Mouse (Mus musculus) midbrain, embryonic 15.5 days (tissue): Measurements from ENCODE around the gene Twist1. TPM values are rescaled to one million over a fixed set of nuclear protein-coding genes. Genes with fewer than 3 reads are reported as not detected.

ENCODE experiments used
- ATAC-seq: fragments of 200-750 bp; cut with Nextera tagmentation; replicated peaks from 2 replicates; pipeline ENCODE4 v1.8.0; 2017; ENCODE audit warnings: moderate TSS enrichment
- H3K27ac ChIP-seq: fragments of 300-500 bp; sonication (generic); 2 replicates; pipeline ENCODE4 v1.5.1; 2015; ENCODE audit warnings: mild to moderate bottlenecking, inconsistent platforms
- H3K27me3 ChIP-seq: fragments of 300-500 bp; sonication (generic); replicated peaks from 2 replicates; pipeline ENCODE4 v1.6.1; 2015; ENCODE audit warnings: inconsistent platforms
- H3K36me3 ChIP-seq: fragments of 300-500 bp; sonication (generic); replicated peaks from 2 replicates; pipeline ENCODE4 v1.6.1; 2015; ENCODE audit warnings: inconsistent platforms
- H3K4me1 ChIP-seq: fragments of 300-500 bp; sonication (generic); 2 replicates; pipeline ENCODE4 v1.6.1; 2015; ENCODE audit warnings: inconsistent platforms
- H3K4me2 ChIP-seq: fragments of 300-500 bp; sonication (generic); 2 replicates; pipeline ENCODE4 v1.6.1; 2015; ENCODE audit warnings: inconsistent platforms, mild to moderate bottlenecking, moderate library complexity
- H3K4me3 ChIP-seq: fragments of 300-500 bp; sonication (generic); 2 replicates; pipeline ENCODE4 v1.5.1; 2015; ENCODE audit warnings: mild to moderate bottlenecking, inconsistent platforms
- H3K9ac ChIP-seq: fragments of 300-500 bp; sonication (generic); 2 replicates; pipeline ENCODE4 v1.6.1; 2015; ENCODE audit warnings: mild to moderate bottlenecking, inconsistent platforms
- H3K9me3 ChIP-seq: fragments of 300-500 bp; sonication (generic); 2 replicates; pipeline ENCODE4 v1.6.1; 2016; ENCODE audit warnings: inconsistent platforms
- WGBS: fragments of 180-500 bp; shearing (Covaris S2); methylation state at CpG from one replicate; pipeline ENCODE4 v1.1.7; 2015; ENCODE audit warnings: mixed read lengths; 5-methylcytosine and 5-hydroxymethylcytosine counted together
- polyA plus RNA-seq: library from polyadenylated mRNA; unstranded; fragments of >200 nt; fragmentation: Nextera tagmentation; extraction: Ambion mirVana; gene quantifications from 2 replicates; pipeline ENCODE4 v1.2.1, GENCODE M21; 2015

Gene Twist1
- polyA plus RNA-seq, 1 experiment from 2014 or later = 1.5 TPM

GRCm38 (mm10) chr12:33968898-33969178 is 11.4 kb downstream of the Twist1 start:
- no peak for ATAC-seq
- no peaks in the 10 kb centered on the region for H3K36me3 ChIP-seq
- no peaks in the 10 kb centered on the region for H3K9me3 ChIP-seq
- H3K9ac ChIP-seq = no peak overlapping the region
- no peak overlapping the region for H3K27ac ChIP-seq
- peaks cover 23% of the 10 kb centered on the region for H3K4me1 ChIP-seq
- H3K4me2 ChIP-seq = no peak overlapping the region
- H3K4me3 ChIP-seq = no peak overlapping the region
- H3K27me3 ChIP-seq = peaks cover 54% of the 10 kb centered on the region
- 6% methylated on average over 4 of the region's 4 CpGs for WGBS

GRCm38 (mm10) chr12:33980159-33980558 is 22.7 kb downstream of the Twist1 start:
- Histone ChIP-seq H3K4me2 (no peak overlapping the region), H3K4me3 (no peak overlapping the region), H3K36me3 (no peaks in the 10 kb centered on the region), H3K9me3 (no peaks in the 10 kb centered on the region), H3K27me3 (no peaks in the 10 kb centered on the region), H3K4me1 (no peaks in the 10 kb centered on the region), H3K9ac (no peak overlapping the region), H3K27ac (no peak overlapping the region)
- 74% methylated on average over 4 of the region's 4 CpGs for WGBS
- no peak for ATAC-seq

- no peaks in the 10 kb centered on the region for H3K36me3 ChIP-seq
Observed at GRCm38 (mm10) chr12:33981433-33981832, 24.0 kb downstream of the Twist1 start.

GRCm38 (mm10) chr12:33993127-33993526 is 35.7 kb downstream of the Twist1 start:
- H3K4me1 ChIP-seq = no peaks in the 10 kb centered on the region
- no peak for ATAC-seq
- no peak overlapping the region for H3K27ac ChIP-seq
- no peaks in the 10 kb centered on the region for H3K9me3 ChIP-seq
- 96% methylated on average over 3 of the region's 3 CpGs for WGBS
- no peak overlapping the region for H3K4me2 ChIP-seq
- H3K9ac ChIP-seq = no peak overlapping the region
- H3K4me3 ChIP-seq = no peak overlapping the region
- H3K36me3 ChIP-seq = no peaks in the 10 kb centered on the region
- no peaks in the 10 kb centered on the region for H3K27me3 ChIP-seq

More at GRCm38 (mm10) chr12:33981433-33981832, 24.0 kb downstream of the Twist1 start:
- WGBS = 20% methylated on average over 7 of the region's 7 CpGs
- no peaks in the 10 kb centered on the region for H3K27me3 ChIP-seq
- no peak for ATAC-seq
- no peak overlapping the region for H3K4me2 ChIP-seq
- H3K9ac ChIP-seq = no peak overlapping the region
- H3K27ac ChIP-seq = no peak overlapping the region
- H3K4me3 ChIP-seq = no peak overlapping the region
- H3K9me3 ChIP-seq = no peaks in the 10 kb centered on the region
- no peaks in the 10 kb centered on the region for H3K4me1 ChIP-seq

Other genes with a start within 250 kb of the Twist1 start
- 0.71 and 0.86 TPM in 2 replicates for gene Ferd3l, start 29.2 kb upstream of the Twist1 start, polyA plus RNA-seq